Mouse (Mus musculus): Measurements from ENCODE around the gene Gnao1. TPM values are rescaled to one million over a fixed set of nuclear protein-coding genes. Genes with fewer than 3 reads are reported as not detected.
A peak's percentile ranks its signal among the peaks of the same experiment; 100 is the strongest.

Gnao1 gene
- polyA plus RNA-seq, 1 experiment from 2014 or later = 160 TPM

- Histone ChIP-seq H3K27ac (replicated peaks) (peak overlapping the region; percentile 38; the same call in 1 of the 2 replicates), H3K36me3 (peaks cover 86% of the 10 kb centered on the region), H3K4me2 (no peak overlapping the region), H3K27me3 (no peaks in the 10 kb centered on the region), H3K9me3 (no peaks in the 10 kb centered on the region), H3K4me3 (no peak overlapping the region), H3K4me1 (replicated peaks) (no peaks in the 10 kb centered on the region), H3K9ac (no peak overlapping the region)
- ATAC-seq (ENCODE audit: low read depth) = no peak
- 75% methylated on average over 7 of the region's 7 CpGs for WGBS
These were observed 160.0 kb downstream of the Gnao1 start for GRCm38 (mm10) chr8:93969626-93970340.

- Histone ChIP-seq H3K27ac (replicated peaks) (no peak overlapping the region), H3K4me3 (no peak overlapping the region), H3K9me3 (no peaks in the 10 kb centered on the region), H3K36me3 (peaks cover 86% of the 10 kb centered on the region), H3K4me2 (no peak overlapping the region), H3K4me1 (replicated peaks) (no peaks in the 10 kb centered on the region), H3K9ac (no peak overlapping the region), H3K27me3 (no peaks in the 10 kb centered on the region)
- 78% methylated on average over 10 of the region's 10 CpGs for WGBS
- no peak for ATAC-seq (ENCODE audit: low read depth)
These were observed 161.7 kb downstream of the Gnao1 start for GRCm38 (mm10) chr8:93971451-93971850.

GRCm38 (mm10) chr8:93972211-93972610, 162.4 kb downstream of the Gnao1 start:
- no peak overlapping the region for H3K4me2 ChIP-seq
- H3K4me3 ChIP-seq = no peak overlapping the region
- no peaks in the 10 kb centered on the region for H3K27me3 ChIP-seq
- 87% methylated on average over 5 of the region's 5 CpGs for WGBS
- no peak overlapping the region for H3K27ac ChIP-seq (replicated peaks)
- no peak overlapping the region for H3K9ac ChIP-seq
- H3K4me1 ChIP-seq (replicated peaks) = no peaks in the 10 kb centered on the region
- no peak for ATAC-seq (ENCODE audit: low read depth)
- no peaks in the 10 kb centered on the region for H3K9me3 ChIP-seq
- peaks cover 83% of the 10 kb centered on the region for H3K36me3 ChIP-seq

- H3K9ac ChIP-seq = no peak overlapping the region
- H3K36me3 ChIP-seq = peaks cover 84% of the 10 kb centered on the region
- WGBS = 87% methylated on average over 14 of the region's 14 CpGs
- H3K27me3 ChIP-seq = no peaks in the 10 kb centered on the region
- H3K9me3 ChIP-seq = no peaks in the 10 kb centered on the region
- no peak for ATAC-seq (ENCODE audit: low read depth)
- no peaks in the 10 kb centered on the region for H3K4me1 ChIP-seq (replicated peaks)
- no peak overlapping the region for H3K4me2 ChIP-seq
- H3K27ac ChIP-seq (replicated peaks) = no peak overlapping the region
- no peak overlapping the region for H3K4me3 ChIP-seq
These were observed 163.4 kb downstream of the Gnao1 start for GRCm38 (mm10) chr8:93972971-93973734.

DNA sequence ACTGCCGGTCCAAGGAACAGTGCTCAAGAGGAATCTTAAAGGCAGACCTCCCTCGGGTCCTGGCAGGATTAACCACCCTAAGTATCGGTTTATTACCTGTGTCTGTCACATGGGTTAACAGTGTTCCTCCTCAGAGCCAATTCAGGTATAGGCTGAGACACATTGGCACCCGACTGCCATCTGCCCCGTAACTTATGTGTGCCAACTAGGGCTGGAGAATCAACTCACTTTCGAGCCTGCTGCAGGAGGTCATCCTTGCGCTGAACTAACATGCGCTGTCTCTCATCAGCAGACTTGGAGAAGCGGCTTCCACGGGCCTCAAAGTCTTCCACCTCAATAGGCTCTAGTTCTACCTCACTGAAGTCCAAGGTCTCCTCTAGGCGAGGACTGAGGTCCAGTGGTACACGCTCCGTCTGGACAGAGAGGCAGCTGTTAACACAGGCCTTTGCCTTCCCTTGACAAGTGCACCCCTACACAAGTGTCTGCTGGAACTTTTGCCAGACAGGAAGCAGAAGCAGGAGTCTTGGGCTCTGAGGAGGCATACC, 164.1 kb downstream of the Gnao1 start:
- Histone ChIP-seq H3K27ac (replicated peaks) (no peak overlapping the region), H3K9ac (no peak overlapping the region), H3K27me3 (no peaks in the 10 kb centered on the region), H3K4me2 (no peak overlapping the region), H3K4me3 (no peak overlapping the region), H3K36me3 (peaks cover 86% of the 10 kb centered on the region), H3K4me1 (replicated peaks) (no peaks in the 10 kb centered on the region), H3K9me3 (no peaks in the 10 kb centered on the region)
- 92% methylated on average over 13 of the region's 13 CpGs for WGBS
- ATAC-seq (ENCODE audit: low read depth) = no peak

DNA sequence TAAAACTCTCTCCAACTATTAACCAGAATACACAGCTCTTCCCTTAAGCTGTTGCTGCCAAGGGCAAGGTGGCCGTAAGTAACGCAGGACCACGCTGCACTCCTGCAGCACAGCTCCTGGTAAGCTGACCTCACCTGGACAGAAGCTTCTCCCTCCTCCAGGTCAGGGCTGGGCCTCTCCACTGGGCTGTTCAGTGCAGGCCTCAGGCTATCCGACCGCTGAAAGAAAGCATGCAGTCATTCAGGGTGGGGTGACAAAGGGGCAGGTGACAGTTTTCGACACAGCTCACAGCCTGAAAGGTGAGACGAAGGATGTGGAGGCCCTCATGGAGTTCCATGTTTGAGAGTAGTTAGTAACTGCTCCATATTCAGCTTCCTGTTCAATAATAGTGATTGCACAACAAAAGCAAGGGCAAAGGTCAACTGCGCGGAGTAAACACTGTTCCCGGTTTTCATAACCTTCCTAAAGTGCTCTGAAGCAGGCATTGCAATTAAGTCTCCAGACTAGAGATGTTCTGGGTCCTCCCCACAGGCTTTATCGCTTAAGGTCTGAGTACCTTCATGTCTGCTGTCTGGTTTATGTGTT, 164.9 kb downstream of the Gnao1 start:
- Histone ChIP-seq H3K27ac (replicated peaks) (no peak overlapping the region), H3K4me1 (replicated peaks) (no peaks in the 10 kb centered on the region), H3K4me2 (no peak overlapping the region), H3K9ac (no peak overlapping the region), H3K27me3 (no peaks in the 10 kb centered on the region), H3K4me3 (no peak overlapping the region), H3K9me3 (no peaks in the 10 kb centered on the region), H3K36me3 (peaks cover 91% of the 10 kb centered on the region)
- 89% methylated on average over 11 of the region's 11 CpGs for WGBS
- no peak for ATAC-seq (ENCODE audit: low read depth)

- no peaks in the 10 kb centered on the region for H3K27me3 ChIP-seq
- H3K4me1 ChIP-seq (replicated peaks) = no peaks in the 10 kb centered on the region
- no peak for ATAC-seq (ENCODE audit: low read depth)
- H3K4me3 ChIP-seq = no peak overlapping the region
- H3K27ac ChIP-seq (replicated peaks) = no peak overlapping the region
- H3K4me2 ChIP-seq = no peak overlapping the region
- WGBS = 95% methylated on average over 2 of the region's 2 CpGs
- no peak overlapping the region for H3K9ac ChIP-seq
- H3K9me3 ChIP-seq = no peaks in the 10 kb centered on the region
- H3K36me3 ChIP-seq = peaks cover 93% of the 10 kb centered on the region
These were observed 165.6 kb downstream of the Gnao1 start for GRCm38 (mm10) chr8:93975358-93975757.

GRCm38 (mm10) chr8:93976446-93977211, 166.9 kb downstream of the Gnao1 start:
- Histone ChIP-seq H3K4me3 (no peak overlapping the region), H3K36me3 (peaks cover 92% of the 10 kb centered on the region), H3K9me3 (no peaks in the 10 kb centered on the region), H3K27me3 (no peaks in the 10 kb centered on the region), H3K4me2 (no peak overlapping the region), H3K9ac (no peak overlapping the region), H3K27ac (replicated peaks) (no peak overlapping the region), H3K4me1 (replicated peaks) (no peaks in the 10 kb centered on the region)
- ATAC-seq (ENCODE audit: low read depth) = no peak
- 95% methylated on average over 6 of the region's 6 CpGs for WGBS

- no peak overlapping the region for H3K27ac ChIP-seq (replicated peaks)
- no peak overlapping the region for H3K4me2 ChIP-seq
- H3K27me3 ChIP-seq = no peaks in the 10 kb centered on the region
- 89% methylated on average over 4 of the region's 4 CpGs for WGBS
- no peaks in the 10 kb centered on the region for H3K9me3 ChIP-seq
- peaks cover 95% of the 10 kb centered on the region for H3K36me3 ChIP-seq
- H3K4me3 ChIP-seq = no peak overlapping the region
- H3K9ac ChIP-seq = no peak overlapping the region
- no peak for ATAC-seq (ENCODE audit: low read depth)
- H3K4me1 ChIP-seq (replicated peaks) = no peaks in the 10 kb centered on the region
These were observed 170.4 kb downstream of the Gnao1 start for GRCm38 (mm10) chr8:93980141-93980540.

DNA sequence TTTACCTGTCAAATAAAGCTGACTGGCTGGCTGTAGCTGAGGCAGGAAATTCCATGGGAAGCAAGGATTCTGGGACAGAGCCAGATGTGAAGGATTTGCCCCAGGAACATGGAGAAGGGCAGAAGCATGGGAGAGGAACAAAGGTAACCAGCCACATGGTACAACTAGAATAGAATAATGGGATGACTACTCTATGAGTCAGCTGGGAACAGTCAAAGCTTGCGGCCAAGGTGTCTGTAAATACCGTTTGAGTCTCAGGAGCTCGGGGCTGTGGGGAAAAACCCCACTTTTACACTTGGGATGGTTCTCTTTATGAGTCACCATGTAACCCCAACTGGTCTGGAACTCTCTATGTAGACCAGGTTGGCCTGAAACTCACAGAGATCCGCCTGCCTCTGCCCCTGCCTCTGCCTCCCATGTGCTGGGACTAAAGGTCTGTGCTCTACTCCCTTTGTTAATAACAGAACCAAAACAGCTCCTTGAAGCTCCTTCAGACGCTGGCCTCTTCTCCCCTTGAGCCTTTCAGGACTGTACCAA, 172.0 kb downstream of the Gnao1 start:
- ATAC-seq (ENCODE audit: low read depth) = no peak

DNA sequence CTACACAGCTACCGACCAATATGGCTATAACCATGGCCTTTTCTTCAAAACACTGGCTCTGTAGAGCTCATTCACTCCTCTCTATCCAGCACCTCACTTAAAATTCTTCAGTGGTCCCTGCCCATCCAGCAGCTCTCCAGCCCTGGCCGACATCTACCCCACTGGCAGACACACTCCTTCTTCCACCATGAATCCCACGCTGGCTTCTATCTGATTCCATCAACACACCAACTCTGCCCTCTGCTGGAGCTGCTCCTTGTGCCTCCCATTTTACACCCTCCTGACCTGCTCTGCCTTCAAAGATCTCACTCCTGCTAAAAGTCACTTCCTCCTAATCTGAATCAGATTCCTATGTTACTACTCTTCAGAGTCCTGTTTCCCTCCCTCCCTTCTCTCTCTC, 174.1 kb downstream of the Gnao1 start:
- Histone ChIP-seq H3K27ac (replicated peaks) (no peak overlapping the region), H3K4me2 (no peak overlapping the region), H3K4me3 (no peak overlapping the region), H3K9ac (no peak overlapping the region), H3K36me3 (peaks cover 92% of the 10 kb centered on the region), H3K9me3 (no peaks in the 10 kb centered on the region), H3K27me3 (no peaks in the 10 kb centered on the region), H3K4me1 (replicated peaks) (no peaks in the 10 kb centered on the region)
- 81% methylated on average over 3 of the region's 3 CpGs for WGBS
- ATAC-seq (ENCODE audit: low read depth) = no peak

More for the DNA sequence above, 172.0 kb downstream of the Gnao1 start:
- Histone ChIP-seq H3K9me3 (no peaks in the 10 kb centered on the region), H3K4me2 (no peak overlapping the region), H3K27me3 (no peaks in the 10 kb centered on the region), H3K9ac (no peak overlapping the region), H3K36me3 (peaks cover 94% of the 10 kb centered on the region), H3K4me1 (replicated peaks) (no peaks in the 10 kb centered on the region), H3K4me3 (no peak overlapping the region), H3K27ac (replicated peaks) (no peak overlapping the region)
- 93% methylated on average over 5 of the region's 5 CpGs for WGBS
